Mouse (Mus musculus) lung, embryonic 14.5 days (tissue): ENCODE data around the gene Nfyc. TPM values are rescaled to one million over a fixed set of nuclear protein-coding genes. Genes with fewer than 3 reads are reported as not detected.
A peak's percentile ranks its signal among the peaks of the same experiment; 100 is the strongest.

ENCODE experiments used
- ATAC-seq: fragments of 200-750 bp; cut with Nextera tagmentation; 2 replicates; pipeline ENCODE4 v1.8.0; 2017; ENCODE audit warnings: mild to moderate bottlenecking, moderate TSS enrichment, moderate library complexity; ENCODE audit not compliant: insufficient read depth
- DNase-seq: peaks from one replicate; pipeline ENCODE4 v3.0.0-alpha.2; 2015
- H3K27ac ChIP-seq: fragments of 300-500 bp; sonication (generic); 2 replicates; pipeline ENCODE4 v1.5.1; 2014; ENCODE audit warnings: low read depth, mild to moderate bottlenecking, moderate library complexity
- H3K27me3 ChIP-seq: fragments of 300-500 bp; sonication (generic); 2 replicates; pipeline ENCODE4 v1.6.1; 2014; ENCODE audit warnings: low read length, control low read depth; ENCODE audit not compliant: insufficient read depth
- H3K36me3 ChIP-seq: fragments of 300-500 bp; sonication (generic); 2 replicates; pipeline ENCODE4 v1.6.1; 2014; ENCODE audit warnings: control low read depth; ENCODE audit not compliant: insufficient read depth
- H3K4me1 ChIP-seq: fragments of 300-500 bp; sonication (generic); 2 replicates; pipeline ENCODE4 v1.6.1; 2014; ENCODE audit warnings: antibody characterized with exemption, control low read depth; ENCODE audit not compliant: insufficient read depth
- H3K4me2 ChIP-seq: fragments of 300-500 bp; sonication (generic); 2 replicates; pipeline ENCODE4 v1.6.1; 2014; ENCODE audit warnings: mild to moderate bottlenecking
- H3K4me3 ChIP-seq: fragments of 300-500 bp; sonication (generic); 2 replicates; pipeline ENCODE4 v1.5.1; 2014; ENCODE audit warnings: low read depth, low read length
- H3K9ac ChIP-seq: fragments of 300-500 bp; sonication (generic); 2 replicates; pipeline ENCODE4 v1.6.1; 2014
- H3K9me3 ChIP-seq: fragments of 300-500 bp; sonication (generic); 2 replicates; pipeline ENCODE4 v1.6.1; 2016; ENCODE audit warnings: low read depth, low read length, control low read depth
- CTCF ChIP-seq: IDR thresholded peaks from 2 replicates; pipeline ENCODE4 v1.5.1; 2016; ENCODE audit warnings: antibody characterized with exemption, low read depth
- WGBS: fragments of 180-500 bp; shearing (Covaris S2); extraction: QIAGEN DNeasy Blood & Tissue Kit; methylation state at CpG from one replicate; pipeline ENCODE4 v1.1.7; 2014; 5-methylcytosine and 5-hydroxymethylcytosine counted together
- polyA plus RNA-seq: library from polyadenylated mRNA; unstranded; fragments of >200 nt; fragmentation: Nextera tagmentation; extraction: Ambion mirVana; gene quantifications from 2 replicates; pipeline ENCODE4 v1.2.1, GENCODE M21; 2014

Gene Nfyc
- polyA plus RNA-seq, 1 experiment from 2014 or later, result 114 TPM

DNA sequence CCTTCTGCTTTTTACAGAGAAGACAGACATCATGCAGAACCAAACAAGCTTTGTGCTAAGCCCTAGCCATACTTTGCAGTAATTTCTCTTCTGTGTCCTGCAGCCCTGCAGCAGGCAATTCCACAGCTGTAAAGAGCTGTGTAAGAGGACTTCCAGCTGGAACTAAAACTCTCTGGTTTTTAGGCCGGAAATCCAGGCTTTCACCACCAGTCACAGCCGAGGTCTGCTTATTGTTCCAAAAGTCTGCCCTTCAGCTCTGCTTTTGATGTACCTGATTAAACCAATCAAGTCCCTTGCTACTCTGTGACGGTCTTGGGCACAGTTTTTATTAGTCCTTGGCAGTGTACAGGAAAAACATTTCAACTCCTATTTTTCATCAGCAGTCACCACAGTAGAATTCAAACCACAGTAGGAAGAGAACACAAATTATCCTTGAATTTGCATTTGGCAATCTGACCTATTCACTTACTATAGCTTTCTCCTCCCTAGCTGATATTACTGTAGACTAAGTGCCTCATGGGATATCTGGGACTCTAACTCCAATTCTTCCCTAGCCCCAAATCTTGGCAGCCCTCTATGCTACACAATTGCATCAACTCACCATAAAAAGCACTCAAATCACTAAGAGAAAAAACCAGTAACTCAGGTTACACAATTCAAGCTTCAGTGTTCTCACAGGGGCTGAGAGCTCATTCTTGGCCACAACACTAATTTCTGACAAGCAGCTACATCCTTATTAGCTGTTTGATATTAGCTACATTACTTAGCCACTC is 14.2 kb downstream of the Nfyc start:
- Histone ChIP-seq H3K9ac (0 out of 2 replicates have a peak overlapping the region, but pooled peaks have one; percentile 9), H3K27ac (peak overlapping the region; percentile 88), H3K36me3 (no peaks in the 10 kb centered on the region), H3K9me3 (no peaks in the 10 kb centered on the region), H3K27me3 (no peaks in the 10 kb centered on the region), H3K4me1 (peaks cover 29% of the 10 kb centered on the region), H3K4me3 (peak overlapping the region; percentile 48; the same call in 1 of the 2 replicates), H3K4me2 (peak overlapping the region; percentile 69)
- ATAC-seq (peak; percentile 79), DNase-seq (peak; percentile 95)
- no peak for TF ChIP-seq CTCF
- 13% methylated on average over 3 of the region's 3 CpGs for WGBS

- ATAC-seq (peak; percentile 93), DNase-seq (peak; percentile 96)
- 6% methylated on average over 10 of the region's 10 CpGs for WGBS
- Histone ChIP-seq H3K4me3 (peak overlapping the region; percentile 48), H3K27ac (peak overlapping the region; percentile 88), H3K9ac (peak overlapping the region; percentile 49), H3K4me1 (peaks cover 31% of the 10 kb centered on the region), H3K4me2 (peak overlapping the region; percentile 69), H3K9me3 (no peaks in the 10 kb centered on the region), H3K27me3 (no peaks in the 10 kb centered on the region), H3K36me3 (no peaks in the 10 kb centered on the region)
- no peak for TF ChIP-seq CTCF
Observed at GRCm38 (mm10) chr4:120815622-120816334, 15.6 kb downstream of the Nfyc start.

- Histone ChIP-seq H3K9ac (peak overlapping the region; percentile 49), H3K4me1 (peaks cover 31% of the 10 kb centered on the region), H3K36me3 (no peaks in the 10 kb centered on the region), H3K4me3 (peak overlapping the region; percentile 48), H3K4me2 (peak overlapping the region; percentile 69), H3K27me3 (no peaks in the 10 kb centered on the region), H3K9me3 (no peaks in the 10 kb centered on the region), H3K27ac (peak overlapping the region; percentile 71)
- 5% methylated on average over 4 of the region's 4 CpGs for whole genome bisulfite sequencing
- ATAC-seq (no peak), DNase-seq (peak; percentile 48)
- no peak for TF ChIP-seq CTCF
Observed at GRCm38 (mm10) chr4:120815163-120815562, 16.2 kb downstream of the Nfyc start.

GRCm38 (mm10) chr4:120814171-120814570 is 17.2 kb downstream of the Nfyc start:
- Histone ChIP-seq H3K36me3 (no peaks in the 10 kb centered on the region), H3K4me3 (peak overlapping the region; percentile 48), H3K4me1 (peaks cover 31% of the 10 kb centered on the region), H3K4me2 (peak overlapping the region; percentile 69), H3K9me3 (no peaks in the 10 kb centered on the region), H3K27me3 (no peaks in the 10 kb centered on the region), H3K27ac (peak overlapping the region; percentile 71), H3K9ac (peak overlapping the region; percentile 49)
- DNase-seq, result peak; percentile 37
- 10% methylated on average over 4 of the region's 4 CpGs for WGBS
- TF ChIP-seq CTCF, result no peak
- ATAC-seq, result no peak

- Histone ChIP-seq H3K27me3 (no peaks in the 10 kb centered on the region), H3K4me2 (peak overlapping the region; percentile 69), H3K9me3 (no peaks in the 10 kb centered on the region), H3K4me3 (peak overlapping the region; percentile 48), H3K36me3 (no peaks in the 10 kb centered on the region), H3K9ac (peak overlapping the region; percentile 49), H3K27ac (peak overlapping the region; percentile 71), H3K4me1 (peaks cover 30% of the 10 kb centered on the region)
- 7% methylated on average over 1 of the region's 1 CpGs for WGBS
- no peak for DNase-seq
- ATAC-seq, result no peak
- no peak for TF ChIP-seq CTCF
Observed at GRCm38 (mm10) chr4:120813762-120814161, 17.6 kb downstream of the Nfyc start.

DNA sequence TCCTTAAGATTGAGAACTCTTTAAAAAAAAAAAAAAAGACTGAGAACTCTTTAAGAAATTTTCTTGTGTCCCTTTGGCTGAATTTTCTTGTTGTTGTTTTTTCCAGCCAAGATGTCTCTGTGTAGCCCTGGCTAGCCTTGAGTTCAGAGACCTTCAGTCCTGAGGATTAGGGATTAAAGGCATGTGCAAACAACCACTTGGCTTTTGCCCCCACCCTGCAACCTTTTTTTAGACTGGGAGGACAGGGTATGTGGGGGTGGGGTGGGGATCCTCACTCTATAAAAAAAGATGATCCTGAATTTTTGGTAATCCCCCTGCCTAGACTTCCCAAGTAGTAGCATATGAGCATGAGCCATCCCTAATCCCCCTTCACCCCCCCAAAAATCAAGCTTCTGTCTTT is 25.6 kb downstream of the Nfyc start:
- no peak overlapping the region for H3K4me3 ChIP-seq
- ATAC-seq (no peak), DNase-seq (no peak)
- H3K4me1 ChIP-seq, result no peaks in the 10 kb centered on the region
- no peak overlapping the region for H3K9ac ChIP-seq
- H3K36me3 ChIP-seq, result no peaks in the 10 kb centered on the region
- H3K27me3 ChIP-seq, result no peaks in the 10 kb centered on the region
- H3K4me2 ChIP-seq, result no peak overlapping the region
- H3K27ac ChIP-seq, result no peak overlapping the region
- TF ChIP-seq CTCF, result no peak
- no peaks in the 10 kb centered on the region for H3K9me3 ChIP-seq

DNA sequence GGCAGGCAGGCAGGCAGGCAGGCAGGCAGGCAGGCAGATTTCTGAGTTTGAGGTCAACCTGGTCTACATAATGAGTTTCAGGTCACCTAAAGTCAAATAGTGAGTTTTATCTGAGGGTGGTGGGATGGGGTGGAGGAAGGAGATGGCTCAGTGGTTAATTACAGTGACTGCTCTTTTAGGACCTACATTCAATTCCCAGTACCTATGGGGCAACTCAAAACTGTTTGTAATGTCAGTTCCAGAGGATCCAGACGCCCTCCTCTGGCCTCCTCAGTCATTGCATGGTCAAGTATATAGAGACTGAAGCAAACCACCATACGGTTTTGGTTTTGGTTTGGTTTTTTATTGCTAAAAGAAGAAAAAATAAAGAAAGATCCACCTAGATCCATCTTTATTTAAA is 29.9 kb downstream of the Nfyc start:
- 26% methylated on average over 2 of the region's 2 CpGs for WGBS
- ATAC-seq (no peak), DNase-seq (peak; percentile 43)
- no peak overlapping the region for H3K4me3 ChIP-seq
- H3K9ac ChIP-seq, result no peak overlapping the region
- no peak overlapping the region for H3K4me2 ChIP-seq
- no peak overlapping the region for H3K27ac ChIP-seq
- peaks cover 5% of the 10 kb centered on the region; the same call in 1 of the 2 replicates for H3K4me1 ChIP-seq
- H3K27me3 ChIP-seq, result no peaks in the 10 kb centered on the region
- H3K9me3 ChIP-seq, result no peaks in the 10 kb centered on the region
- H3K36me3 ChIP-seq, result no peaks in the 10 kb centered on the region
- peak; percentile 41; the same call in 1 of the 2 replicates for TF ChIP-seq CTCF
